Comparison of ENCODE assay signal across 9 mouse cellular contexts in the genomic region with DNA sequence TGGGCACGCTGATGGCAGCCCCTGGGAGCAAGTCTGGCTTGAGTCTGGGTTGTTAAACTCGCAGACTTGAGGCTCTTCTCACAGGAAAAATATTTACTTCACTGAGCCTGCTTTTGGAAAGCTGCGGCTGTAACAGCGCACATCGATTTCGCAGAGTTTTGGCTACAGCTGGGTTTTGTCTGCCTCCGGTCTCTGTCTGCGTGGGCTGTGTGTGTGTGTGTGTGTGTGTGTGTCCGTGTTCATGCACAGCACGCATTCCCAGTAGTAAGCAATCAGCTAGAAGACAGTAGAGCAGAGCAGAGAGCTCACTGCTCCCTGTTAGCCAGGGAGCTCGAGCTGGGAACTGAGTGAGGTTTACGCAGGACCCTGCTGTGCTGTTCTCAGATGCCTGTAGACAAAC. TPM values are rescaled to one million over a fixed set of nuclear protein-coding genes. Genes with fewer than 3 reads are reported as not detected.
DNase-seq lines count a peak whose midpoint lies in the region; ATAC-seq lines count a peak whose summit lies in the region.
"Had no signal": no experiment of that assay in that cellular context is flagged by ENCODE, and none has a peak within 500 bp of the region (broad histone marks: within the 10 kb centered on the region; RNA-seq: fewer than 3 reads in every experiment).

No protein-coding gene starts in this region.

- H3K4me1 ChIP-seq in heart, embryonic 10.5 days: peaks cover 13% of the 10 kb centered on the region
- peaks cover 13% of the 10 kb centered on the region for H3K4me1 ChIP-seq in heart, embryonic 13.5 days
- no peaks in the 10 kb centered on the region for H3K4me1 ChIP-seq in hindbrain, embryonic 16.5 days (ENCODE audit: control insufficient read depth, insufficient read depth, low read depth, low read length)

- no peaks in the 10 kb centered on the region for H3K9me3 ChIP-seq in heart, embryonic 10.5 days
- H3K9me3 ChIP-seq in heart, embryonic 13.5 days: peaks cover 7% of the 10 kb centered on the region
- peaks cover 6% of the 10 kb centered on the region for H3K9me3 ChIP-seq in hindbrain, embryonic 16.5 days (ENCODE audit: control insufficient read depth, low read length)

- peak; percentile 72 to 75 for DNase-seq in heart, adult 18-20 months
- DNase-seq in heart, embryonic 10.5 days (ENCODE audit: low spot score): no peak
- peak; percentile 35 to 74 for DNase-seq in layer of hippocampus, adult 8-10 months (ENCODE audit: low spot score in 2 of 2)
- peak; percentile 73 for DNase-seq in ovary, postnatal 36 days (ENCODE audit: low spot score)
- no peak for DNase-seq in adrenal gland, postnatal 25 days
- no peak for DNase-seq in spleen, postnatal 36 days (ENCODE audit: low spot score in 2 of 2)
- DNase-seq: liver, embryonic 13.5 days had no signal

- no peak for ATAC-seq in heart, embryonic 13.5 days (ENCODE audit: extremely low read depth, insufficient number of reproducible peaks, low FRiP score, low TSS enrichment)
- no peak for ATAC-seq in hindbrain, embryonic 16.5 days

- H3K9ac ChIP-seq in heart, embryonic 13.5 days: no peak overlapping the region
- no peak overlapping the region for H3K9ac ChIP-seq in hindbrain, embryonic 16.5 days (ENCODE audit: low read depth, low read length)
- H3K9ac ChIP-seq: liver, embryonic 13.5 days had no signal

- WGBS in heart, embryonic 10.5 days: 67% methylated on average over 12 of the region's 12 CpGs
- WGBS in heart, embryonic 13.5 days: 63% methylated on average over 12 of the region's 12 CpGs
- 54% methylated on average over 12 of the region's 12 CpGs for WGBS in hindbrain, embryonic 16.5 days

- no peak overlapping the region for H3K4me2 ChIP-seq in heart, embryonic 13.5 days
- no peak overlapping the region for H3K4me2 ChIP-seq in hindbrain, embryonic 16.5 days (ENCODE audit: low read length)
- H3K4me2 ChIP-seq: liver, embryonic 13.5 days had no signal

- H3K36me3 ChIP-seq in heart, embryonic 10.5 days: peaks cover 8% of the 10 kb centered on the region
- H3K36me3 ChIP-seq in heart, embryonic 13.5 days: no peaks in the 10 kb centered on the region
- no peaks in the 10 kb centered on the region for H3K36me3 ChIP-seq in hindbrain, embryonic 16.5 days (ENCODE audit: control insufficient read depth, insufficient read depth, low read length)
- H3K36me3 ChIP-seq: liver, embryonic 13.5 days had no signal

- no peak overlapping the region for H3K4me3 ChIP-seq in heart, embryonic 10.5 days
- H3K4me3 ChIP-seq in heart, embryonic 13.5 days: no peak overlapping the region
- H3K4me3 ChIP-seq in hindbrain, embryonic 16.5 days (ENCODE audit: low read length): no peak overlapping the region
- H3K4me3 ChIP-seq: liver, embryonic 13.5 days had no signal

- no peak overlapping the region for H3K27ac ChIP-seq in heart, embryonic 10.5 days
- H3K27ac ChIP-seq in heart, embryonic 13.5 days (replicated peaks): peak overlapping the region; percentile 58
- H3K27ac ChIP-seq in hindbrain, embryonic 16.5 days (ENCODE audit: low read depth, low read length): no peak overlapping the region; the same call in 1 of the 2 replicates
- H3K27ac ChIP-seq: liver, embryonic 13.5 days had no signal

- H3K27me3 ChIP-seq in heart, embryonic 10.5 days (ENCODE audit: insufficient read depth, poor library complexity, severe bottlenecking): no peaks in the 10 kb centered on the region
- H3K27me3 ChIP-seq in heart, embryonic 13.5 days (replicated peaks): no peaks in the 10 kb centered on the region
- H3K27me3 ChIP-seq in hindbrain, embryonic 16.5 days (replicated peaks; ENCODE audit: control insufficient read depth, insufficient read depth, low read length): no peaks in the 10 kb centered on the region
- H3K27me3 ChIP-seq: liver, embryonic 13.5 days had no signal

RNA-seq across cellular contexts. Expression of gene Ripor3, which starts 14.8 kb away (rescaled TPM):
- under 1 TPM; 0.35 to 0.67 TPM for total RNA-seq in heart, adult 18-20 months (2021)
- polyA plus RNA-seq in heart, embryonic 10.5 days (2016; fragmentation: Nextera tagmentation; extraction: Ambion mirVana): 1.3 and 2.5 TPM in 2 replicates
- polyA plus RNA-seq in heart, embryonic 13.5 days (2015; fragmentation: Nextera tagmentation; extraction: Ambion mirVana): 0.67 and 1.2 TPM in 2 replicates
- under 1 TPM; 0.14 to 0.18 (median 0.17) TPM for total RNA-seq in layer of hippocampus, adult 8-10 months (2022)
- 2.1 and 2.8 TPM in 2 replicates for total RNA-seq in adrenal gland, postnatal 25 days (2021)
- polyA plus RNA-seq in hindbrain, embryonic 16.5 days (2015; fragmentation: Nextera tagmentation; extraction: Ambion mirVana): 0.19 and 0.70 TPM in 2 replicates

RNA-seq across cellular contexts. Expression of gene Pard6b, which starts 55.6 kb away (rescaled TPM):
- total RNA-seq in heart, adult 18-20 months (2021): 1 to 10 TPM; 1.7 to 2.6 TPM
- polyA plus RNA-seq in heart, embryonic 10.5 days (2016; fragmentation: Nextera tagmentation; extraction: Ambion mirVana): 12.2 and 15.0 TPM in 2 replicates
- polyA plus RNA-seq in heart, embryonic 13.5 days (2015; fragmentation: Nextera tagmentation; extraction: Ambion mirVana): 7.3 and 7.8 TPM in 2 replicates
- total RNA-seq in layer of hippocampus, adult 8-10 months (2022): 1 to 10 TPM; 3.4 to 4.5 (median 4.1) TPM
- 1.6 and 2.3 TPM in 2 replicates for total RNA-seq in adrenal gland, postnatal 25 days (2021)
- 4.5 and 6.6 TPM in 2 replicates for polyA plus RNA-seq in hindbrain, embryonic 16.5 days (2015; fragmentation: Nextera tagmentation; extraction: Ambion mirVana)

Comparison
In these comparisons a context has a peak if more than half of its experiments do, and no peak if none do; other contexts are left out.
1. DNase-seq: peak in heart, adult 18-20 months (2 of 2), layer of hippocampus, adult 8-10 months (2 of 2) and ovary, postnatal 36 days (single experiment); none in heart, embryonic 10.5 days (single experiment), adrenal gland, postnatal 25 days (single experiment) and spleen, postnatal 36 days (0 of 2).